Mouse (Mus musculus) E14TG2a.4 (cell line): Measurements from ENCODE around the gene Sys1.

Source experiments
- CTCF ChIP-seq: conservative IDR thresholded peaks from 2 replicates; pipeline ENCODE4 v1.5.1; 2014; ENCODE audit warnings: low read length
- NANOG ChIP-seq: IDR thresholded peaks from 2 replicates; pipeline ENCODE4 v1.6.1; 2014; ENCODE audit warnings: borderline replicate concordance, low read length, mixed read lengths

DNA sequence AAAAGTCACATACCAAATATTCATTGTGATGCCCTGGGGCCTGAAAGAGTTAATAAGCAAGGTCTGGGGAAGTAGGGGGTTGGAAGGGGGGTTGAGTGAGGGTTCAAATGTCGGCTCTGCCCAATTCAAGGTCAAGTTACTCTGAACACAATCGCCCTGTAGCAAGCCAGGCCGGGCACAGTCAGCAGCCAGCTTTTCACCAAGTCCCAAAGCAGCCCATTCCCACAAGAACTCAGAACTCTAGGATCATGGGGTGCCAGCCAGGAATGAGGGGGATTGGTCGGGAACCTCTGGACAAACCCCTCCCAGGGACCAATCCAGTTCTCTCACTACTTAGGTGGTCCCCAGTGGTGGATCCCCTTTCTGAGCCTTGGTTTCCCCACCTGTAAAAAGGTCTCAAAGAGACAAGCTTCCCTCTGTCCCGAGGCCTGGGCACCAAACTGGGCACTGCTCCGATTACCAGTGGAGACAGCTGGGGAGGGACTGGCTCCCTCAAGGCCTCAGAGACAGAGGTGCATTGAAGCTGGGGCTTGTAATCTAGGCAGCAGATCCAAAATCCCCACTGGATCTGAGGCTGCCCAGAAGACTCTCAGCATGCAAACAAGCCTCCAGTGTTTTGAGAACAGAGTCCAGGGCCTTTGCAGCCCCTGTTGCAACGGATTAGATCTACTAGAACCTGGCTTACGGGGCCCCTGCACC is 20.4 kb upstream of the Sys1 start:
- TF ChIP-seq CTCF (no peak), NANOG (no peak)
